Mouse (Mus musculus): ENCODE results near the gene Rpl18a. TPM values are rescaled to one million over a fixed set of nuclear protein-coding genes. Genes with fewer than 3 reads are reported as not detected.
"Not testable (repeated sequence)": the region's sequence is repeated elsewhere in the genome, so short reads cannot be mapped to it uniquely, and the experiment has no call there.

The Rpl18a gene
- polyA plus RNA-seq, 1 experiment, result 3,950 TPM

DNA sequence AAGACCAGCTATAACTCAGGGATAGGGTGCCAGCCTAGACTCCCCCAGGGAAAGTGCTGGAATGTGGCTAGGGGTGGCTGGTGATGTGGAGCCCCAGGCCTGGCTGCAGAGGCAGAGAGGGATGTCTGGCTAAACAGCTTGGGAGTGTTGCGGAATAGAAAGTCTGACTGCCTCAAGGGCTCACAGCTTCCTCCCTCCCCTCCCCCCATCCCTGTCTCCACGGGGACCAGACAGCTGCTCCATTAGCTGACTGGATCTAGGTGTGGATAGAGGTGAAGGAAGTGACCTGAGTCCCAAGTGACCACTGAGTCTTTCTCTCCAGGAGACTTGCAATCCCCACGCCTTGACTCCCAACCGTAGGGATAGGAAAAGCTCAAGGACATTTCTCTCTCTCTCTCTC, 5.9 kb upstream of the Rpl18a start:
- no peak for DNase-seq (ENCODE audit: low spot score)

GRCm38 (mm10) chr8:70902211-70902610, 5.0 kb upstream of the Rpl18a start:
- no peak for DNase-seq (ENCODE audit: low spot score)

DNA sequence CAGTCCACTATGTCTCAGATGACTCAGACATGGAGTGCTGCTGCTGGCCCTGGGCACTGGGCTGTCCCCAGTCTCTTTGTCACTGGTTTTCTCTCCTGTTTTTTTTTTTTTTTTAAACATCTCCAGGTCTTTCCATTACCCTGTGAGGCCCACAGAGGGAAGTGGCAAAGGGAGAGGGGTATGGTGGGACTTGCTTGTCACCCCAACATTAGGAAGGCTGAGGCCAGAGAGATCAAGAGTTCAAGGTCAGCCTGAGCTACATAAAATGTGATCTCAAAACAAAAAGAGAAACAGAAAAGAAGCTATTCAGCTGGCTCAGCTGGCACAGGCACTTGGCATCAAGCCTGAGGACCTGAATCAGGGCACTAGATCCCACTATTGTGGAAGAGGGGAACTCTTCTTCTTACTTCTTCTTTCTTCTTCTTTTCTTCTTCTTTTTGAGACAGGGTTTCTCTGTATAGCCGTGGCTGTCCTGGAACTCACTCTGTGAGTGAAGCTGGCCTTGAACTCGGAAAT, 3.7 kb upstream of the Rpl18a start:
- no peak for DNase-seq (ENCODE audit: low spot score)

GRCm38 (mm10) chr8:70899226-70899625, 2.0 kb upstream of the Rpl18a start:
- no peak for DNase-seq (ENCODE audit: low spot score)

GRCm38 (mm10) chr8:70898661-70899198, 1.5 kb upstream of the Rpl18a start:
- DNase-seq (ENCODE audit: low spot score), result no peak

GRCm38 (mm10) chr8:70897681-70898413, 635 bp upstream of the Rpl18a start:
- peak; percentile 81 for DNase-seq (ENCODE audit: low spot score)

DNA sequence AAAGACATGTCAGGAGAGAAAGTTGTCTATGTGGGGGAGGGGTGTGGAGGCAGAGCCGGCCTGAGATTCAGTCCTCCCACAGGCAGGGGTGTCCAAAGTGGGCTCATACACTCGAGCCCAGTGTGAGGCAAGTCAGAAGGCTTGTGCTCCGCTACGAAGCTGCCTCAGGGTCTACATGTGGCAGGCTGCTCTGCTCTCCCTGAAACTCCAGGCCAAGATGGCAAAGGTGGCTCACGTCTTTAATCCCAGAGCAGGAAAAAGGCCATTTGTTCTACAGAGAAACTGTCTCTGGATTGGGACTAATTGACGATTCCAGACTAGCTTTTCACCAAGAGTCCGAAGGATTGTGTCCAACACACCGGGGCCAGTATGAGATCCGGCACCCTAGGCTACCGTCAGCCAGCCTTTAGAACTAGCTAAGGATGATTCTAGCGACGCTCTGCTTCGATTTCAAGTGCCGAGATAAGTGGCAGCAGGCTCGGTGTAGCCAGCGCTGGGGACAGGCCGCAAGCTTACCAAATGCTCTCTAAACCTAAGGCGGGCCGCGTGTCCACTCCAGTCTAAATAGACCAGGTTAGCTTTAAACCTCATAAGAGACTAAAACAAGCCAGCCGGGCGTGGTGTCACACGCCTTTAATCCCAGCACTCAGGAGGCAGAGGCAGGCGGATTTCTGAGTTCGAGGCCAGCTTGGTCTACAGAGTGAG, 744 bp downstream of the Rpl18a start:
- DNase-seq (ENCODE audit: low spot score), result no peak

GRCm38 (mm10) chr8:70895571-70896259, 1.5 kb downstream of the Rpl18a start:
- DNase-seq (ENCODE audit: low spot score), result not testable (repeated sequence)

GRCm38 (mm10) chr8:70894771-70895545, 2.3 kb downstream of the Rpl18a start:
- DNase-seq (ENCODE audit: low spot score), result no peak

DNA sequence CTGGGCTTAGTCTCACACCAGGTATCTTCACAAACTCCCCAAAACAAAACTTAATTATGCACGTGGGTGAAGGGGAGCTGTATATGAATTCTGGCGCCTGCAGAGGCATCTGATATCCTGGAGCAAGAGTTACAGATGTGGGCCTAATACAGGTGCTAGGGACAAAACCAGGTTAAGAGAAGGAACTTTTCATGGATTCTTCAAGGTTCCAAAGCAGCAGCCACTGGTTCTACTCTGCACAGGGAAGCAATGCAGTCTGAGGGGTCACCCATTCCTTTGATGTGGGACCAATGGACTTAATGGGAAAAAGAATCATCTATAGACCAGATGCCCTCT, 2.9 kb downstream of the Rpl18a start:
- no peak for DNase-seq (ENCODE audit: low spot score)

DNA sequence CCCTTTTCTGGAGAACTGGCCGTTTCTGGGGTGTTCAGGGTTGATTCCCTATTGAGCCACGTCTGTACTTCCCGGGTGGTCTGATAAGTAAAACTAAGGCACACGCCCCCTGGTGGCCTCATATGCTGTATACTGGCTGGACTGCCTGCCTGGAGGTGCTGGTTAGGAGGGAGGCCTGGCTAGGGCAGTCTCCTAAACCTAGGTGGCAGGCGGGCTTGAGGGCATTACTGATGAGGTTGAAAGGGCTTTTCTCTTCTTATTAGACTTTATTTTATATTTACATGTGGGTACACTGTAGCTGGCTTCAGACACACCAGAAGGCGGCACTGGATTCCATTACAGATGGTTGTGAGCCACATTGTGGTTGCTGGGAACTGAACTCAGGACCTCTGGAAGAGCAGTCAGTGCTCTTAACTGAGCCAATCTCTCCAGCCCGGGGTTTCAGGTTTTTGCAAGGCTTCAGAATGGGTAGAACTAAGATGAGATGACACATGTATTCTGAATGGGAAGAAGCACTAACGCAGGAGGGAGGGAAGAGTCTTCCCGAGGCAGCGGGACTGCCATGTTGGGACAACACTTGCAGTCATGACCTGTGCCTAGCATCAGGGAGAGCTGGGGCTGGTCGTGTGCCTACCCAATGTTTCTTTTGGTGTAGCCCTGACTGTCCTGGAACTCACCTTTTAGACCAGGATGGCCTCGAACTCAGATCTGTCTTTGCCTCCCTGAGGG, 3.4 kb downstream of the Rpl18a start:
- no peak for DNase-seq (ENCODE audit: low spot score)

GRCm38 (mm10) chr8:70892896-70893655, 4.1 kb downstream of the Rpl18a start:
- no peak for DNase-seq (ENCODE audit: low spot score)

DNA sequence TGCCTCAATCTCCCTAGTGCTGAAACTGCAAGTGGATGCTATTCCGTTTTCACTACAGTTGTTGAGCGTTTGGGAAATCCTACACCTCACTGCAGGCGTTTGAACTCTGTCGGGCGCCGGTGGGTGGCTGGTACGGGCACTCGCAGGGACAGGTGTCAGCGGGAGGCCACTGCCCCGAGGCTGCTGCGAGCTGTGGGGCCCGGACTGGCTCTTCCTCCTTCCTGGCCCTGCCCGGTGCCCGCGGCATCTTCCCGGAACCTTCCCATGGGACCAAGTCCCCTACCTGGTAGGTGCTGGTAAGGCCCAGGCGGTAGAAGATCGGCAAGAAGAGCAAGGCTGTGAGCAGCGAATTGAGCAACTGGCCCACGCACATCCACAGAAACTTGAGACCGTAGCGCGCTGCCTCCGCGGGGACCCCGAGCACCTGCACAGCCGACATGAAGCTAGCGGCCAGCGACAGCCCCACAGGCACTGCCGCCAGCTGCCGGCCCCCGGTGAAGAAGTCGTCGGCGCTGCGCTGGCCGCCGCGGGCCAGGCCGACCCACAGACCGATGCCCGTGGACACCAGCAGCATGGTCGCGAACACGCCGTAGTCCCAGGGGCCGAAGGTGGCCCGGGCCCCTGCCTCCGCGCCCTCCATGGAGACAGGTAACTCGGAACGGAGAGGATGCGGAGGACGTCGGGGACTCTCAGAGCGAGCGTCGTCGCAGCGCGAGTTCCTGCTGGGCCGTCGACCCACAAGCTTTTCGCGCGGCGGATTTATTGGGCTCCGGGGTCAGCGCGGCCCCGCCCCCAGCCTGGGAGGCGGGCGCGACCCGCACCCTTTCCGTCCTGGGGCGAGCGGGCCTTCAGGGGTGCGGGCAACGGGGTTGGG, 5.0 kb downstream of the Rpl18a start, which contains the start of gene Slc5a5:
Slc5a5 (minus strand) TSS at position 736 of the 874 bp plus-strand sequence.
- DNase-seq (ENCODE audit: low spot score), result no peak

- DNase-seq (ENCODE audit: low spot score), result no peak
These were observed 5.9 kb downstream of the Rpl18a start for GRCm38 (mm10) chr8:70891356-70891755.

DNA sequence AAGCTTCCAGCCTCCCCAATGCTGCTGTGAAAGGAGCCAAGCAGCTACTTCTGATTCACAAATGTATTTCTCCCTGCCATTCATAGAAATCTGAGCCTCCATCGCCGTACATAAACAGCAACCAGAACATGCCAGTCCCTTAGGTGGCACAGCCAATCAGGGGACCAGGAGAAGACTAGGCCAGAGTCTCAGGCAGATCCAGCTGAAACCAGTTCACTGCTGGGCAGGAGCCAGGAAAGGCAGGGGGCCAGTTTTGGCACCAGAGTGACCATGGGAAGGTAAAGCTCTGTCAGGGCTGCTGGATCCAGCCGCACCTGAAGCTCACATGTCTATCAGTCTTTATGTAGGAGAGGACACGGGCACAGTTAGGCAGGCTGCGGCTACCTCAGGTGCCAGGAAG, 6.6 kb downstream of the Rpl18a start:
- no peak for DNase-seq (ENCODE audit: low spot score)

DNA sequence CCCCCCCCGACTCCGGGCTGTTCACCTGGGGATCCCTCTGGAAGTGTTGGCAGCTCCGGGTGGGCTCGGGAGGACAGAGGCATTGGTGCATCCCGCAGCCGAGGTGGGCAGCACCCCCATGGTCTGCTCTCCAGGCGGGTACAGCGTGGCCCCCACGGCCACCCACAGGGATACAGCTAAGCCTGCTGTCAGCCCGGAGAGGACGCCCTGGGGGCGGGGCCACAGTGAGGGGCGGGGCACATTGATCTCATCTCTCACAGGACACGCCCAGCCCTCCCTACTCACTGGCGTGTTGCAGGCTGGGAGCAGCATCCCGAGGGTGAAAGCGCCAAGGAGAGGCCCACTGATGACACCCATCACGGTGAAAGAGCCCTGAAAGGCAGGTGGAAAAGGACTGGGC, 9.5 kb downstream of the Rpl18a start:
- DNase-seq (ENCODE audit: low spot score), result no peak

- DNase-seq (ENCODE audit: low spot score), result no peak
These were observed 11.6 kb downstream of the Rpl18a start for GRCm38 (mm10) chr8:70885612-70886011.

DNA sequence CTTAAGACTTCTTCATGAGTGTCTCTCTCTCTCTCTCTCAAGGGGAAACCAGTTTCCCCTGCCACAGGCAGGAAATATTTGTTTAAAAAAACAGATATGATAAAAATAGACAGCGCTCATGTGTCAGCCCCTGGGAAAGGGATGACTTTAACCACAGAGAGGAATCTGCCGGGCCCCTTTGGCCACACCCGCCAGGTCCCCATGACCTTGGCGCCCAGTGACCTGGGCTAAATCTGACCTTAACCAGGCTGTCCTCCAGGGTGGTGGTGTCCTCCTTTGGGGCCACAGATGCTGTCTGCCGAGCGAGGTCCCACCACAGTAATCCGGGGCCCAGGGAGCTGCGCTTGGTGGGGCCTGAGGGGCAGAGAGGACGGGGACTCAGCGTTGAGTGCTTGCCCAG, 12.5 kb downstream of the Rpl18a start:
- DNase-seq (ENCODE audit: low spot score), result no peak

DNA sequence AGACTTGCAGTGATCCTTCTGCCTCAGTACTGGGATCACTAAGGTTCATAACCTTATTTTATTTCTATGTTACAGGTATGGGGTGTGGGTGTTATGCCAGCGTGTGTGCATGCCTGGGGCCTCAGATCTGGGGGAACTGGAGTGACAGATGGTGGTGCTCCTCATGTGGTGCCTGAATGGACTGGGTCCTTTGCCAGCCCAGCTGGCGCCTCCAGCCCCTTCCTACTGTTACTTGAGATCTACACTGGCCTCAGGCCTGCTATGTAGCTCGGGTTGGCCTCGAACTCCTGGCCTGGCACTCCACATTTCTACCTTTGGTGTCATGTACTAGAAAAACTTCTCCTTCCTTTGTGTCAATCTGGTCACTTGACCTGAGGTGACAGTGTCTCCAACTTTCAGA, 13.0 kb downstream of the Rpl18a start:
- DNase-seq (ENCODE audit: low spot score), result no peak

All from urinary bladder, adult 2 months (tissue).